Mouse (Mus musculus) NIH3T3 (cell line): ENCODE data around the gene Golph3.
A peak's percentile ranks its signal among the peaks of the same experiment; 100 is the strongest.

ENCODE experiments used
- DNase-seq: peaks from one replicate; pipeline ENCODE4 v3.0.0-alpha.2; 2012; ENCODE audit warnings: low read depth

Golph3 gene

DNA sequence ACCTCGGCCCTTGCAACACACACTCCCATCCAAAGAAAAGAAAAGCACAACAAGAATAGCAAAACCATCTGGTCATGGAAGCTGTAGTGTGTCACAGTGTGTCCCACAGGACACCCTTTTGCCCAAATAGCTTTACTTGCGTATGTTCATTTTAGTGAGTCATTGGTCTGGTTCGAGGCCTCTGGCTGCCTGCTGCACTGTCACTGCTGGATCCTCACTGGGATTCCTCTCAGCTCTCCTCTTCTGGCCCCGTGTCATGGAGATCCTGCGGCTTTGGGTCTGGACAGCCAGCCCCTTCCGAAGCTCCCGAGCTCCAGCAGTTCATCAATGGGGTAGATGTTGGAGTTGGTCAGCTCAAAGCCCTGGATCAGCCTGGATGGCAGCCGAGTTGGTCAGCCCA lies 2.8 kb upstream of the Golph3 start:
- no peak for DNase-seq

DNA sequence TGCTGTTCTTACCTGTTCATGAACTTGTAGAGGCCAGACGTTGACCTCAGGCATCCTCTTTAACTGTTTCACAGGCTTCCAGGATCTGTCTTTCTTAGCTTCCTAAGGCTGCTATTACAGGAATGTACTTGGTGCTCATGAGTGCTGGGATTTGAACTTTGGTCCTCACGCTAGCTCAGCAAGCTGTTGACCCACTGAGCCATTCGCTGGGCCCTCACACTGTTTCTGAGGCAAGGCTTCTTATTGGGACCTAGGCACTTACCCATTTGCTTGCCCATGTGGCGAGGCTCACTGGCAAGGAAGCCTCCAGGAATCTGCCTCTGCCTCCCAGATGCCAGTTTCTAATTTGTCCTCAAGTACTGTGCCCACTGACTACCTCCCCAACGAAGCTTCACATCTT lies 1.4 kb upstream of the Golph3 start:
- no peak for DNase-seq

DNA sequence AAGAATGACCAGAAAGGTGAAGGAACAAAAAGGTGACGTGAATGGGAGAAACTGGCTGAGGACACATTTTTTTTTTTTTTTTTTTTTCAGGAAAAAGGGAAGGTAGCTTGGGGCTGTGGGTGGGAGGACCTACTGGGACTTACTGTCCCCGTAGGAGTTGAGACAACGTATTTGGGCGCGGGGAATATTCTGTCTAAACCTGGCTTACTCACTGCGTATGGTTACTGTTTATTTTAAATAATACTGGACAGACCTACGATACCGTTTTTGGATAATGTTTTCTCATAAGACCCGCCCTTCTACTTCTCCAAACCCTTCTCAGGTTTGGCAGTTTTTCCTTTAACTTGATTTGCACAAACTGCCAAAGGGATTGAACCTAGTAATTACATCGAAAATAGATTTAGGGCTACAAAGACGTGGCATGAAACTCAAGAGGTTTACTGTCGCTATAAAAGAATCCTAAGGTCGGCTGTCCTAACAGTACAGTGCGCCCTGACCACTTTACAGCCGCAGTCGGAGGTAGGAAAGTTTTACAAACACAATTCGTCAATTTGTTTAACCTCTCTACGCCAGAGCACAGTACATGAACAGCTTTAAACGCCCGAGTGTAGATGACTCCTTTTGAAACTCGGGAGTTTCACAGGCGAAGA lies 684 bp upstream of the Golph3 start:
- DNase-seq: no peak

DNA sequence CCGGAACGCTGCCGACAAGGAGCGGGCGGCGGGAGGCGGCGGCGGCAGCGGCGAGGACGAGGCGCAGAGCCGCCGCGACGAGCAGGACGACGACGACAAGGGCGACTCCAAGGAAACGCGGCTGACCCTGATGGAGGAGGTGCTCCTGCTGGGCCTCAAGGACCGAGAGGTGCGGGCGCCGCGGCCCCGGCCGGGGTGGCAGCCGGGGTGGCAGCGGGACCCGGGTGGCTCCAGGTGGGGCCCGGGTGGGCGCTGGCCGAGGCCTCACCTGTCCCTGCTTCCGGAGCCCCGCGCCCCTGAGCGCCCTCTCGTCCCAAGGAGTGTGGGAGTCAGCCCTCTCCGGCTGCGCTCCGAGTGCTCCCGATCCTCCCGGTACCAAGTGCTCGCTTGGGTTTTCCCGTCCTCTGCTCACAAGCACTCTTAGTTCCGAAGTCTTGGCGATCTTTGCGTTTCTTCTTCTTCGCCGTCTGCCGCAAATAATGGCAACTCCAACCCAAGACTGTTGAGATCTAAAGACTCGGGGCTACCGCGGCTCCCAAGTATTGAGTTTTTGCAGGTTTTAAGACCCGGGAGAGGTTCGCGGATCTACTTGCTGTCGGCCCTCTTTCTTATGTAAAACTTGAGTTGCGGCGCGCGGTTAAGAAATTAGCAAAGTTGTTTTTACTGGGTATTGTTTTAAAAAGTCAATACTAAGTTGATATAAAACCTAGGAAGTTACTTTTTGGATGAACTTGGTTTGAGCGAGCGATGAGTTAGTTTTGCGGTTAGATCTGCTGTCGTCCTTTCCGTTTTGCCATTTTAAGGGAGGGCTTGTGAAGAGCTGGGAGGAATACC lies 755 bp downstream of the Golph3 start, which contains the start of gene 1810049J17Rik:
Gene 1810049J17Rik (minus strand): TSS at position 112 of the 834 bp plus-strand sequence.
- DNase-seq: peak; percentile 54

DNA sequence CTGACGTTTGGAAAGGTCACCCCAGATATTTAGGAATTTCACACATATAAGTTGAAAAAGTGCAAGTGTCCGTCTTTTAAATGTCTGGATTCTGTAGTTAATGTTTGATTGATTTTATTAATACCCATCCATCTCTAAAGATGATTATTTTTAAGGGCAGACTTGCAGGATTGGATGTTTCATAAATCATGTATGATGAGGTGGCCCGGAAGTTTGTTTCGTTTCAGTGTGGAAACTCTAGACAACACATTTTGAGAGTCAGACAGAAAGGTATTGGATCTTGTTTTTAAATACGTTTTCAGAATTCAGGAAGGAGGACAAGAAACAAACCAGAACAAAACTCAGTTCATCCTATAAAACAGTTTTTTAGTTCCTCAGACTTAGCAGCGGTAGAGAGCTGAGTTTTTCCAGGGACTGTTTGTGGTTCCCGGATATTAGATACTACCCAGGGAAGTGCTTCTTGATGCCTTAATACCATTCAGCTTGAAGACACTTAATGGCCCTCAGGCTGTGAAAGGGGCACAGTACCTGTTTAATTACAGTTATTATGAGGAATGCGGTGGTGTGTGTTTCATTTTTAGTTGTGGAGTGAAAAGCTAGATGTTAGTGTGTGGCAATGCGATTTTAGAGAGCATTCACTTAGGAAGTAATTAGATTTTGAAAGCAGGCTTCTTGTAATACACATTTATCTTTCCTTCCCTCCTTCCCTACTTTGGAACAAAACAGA lies 1.6 kb downstream of the Golph3 start:
- DNase-seq: peak; percentile 42

DNA sequence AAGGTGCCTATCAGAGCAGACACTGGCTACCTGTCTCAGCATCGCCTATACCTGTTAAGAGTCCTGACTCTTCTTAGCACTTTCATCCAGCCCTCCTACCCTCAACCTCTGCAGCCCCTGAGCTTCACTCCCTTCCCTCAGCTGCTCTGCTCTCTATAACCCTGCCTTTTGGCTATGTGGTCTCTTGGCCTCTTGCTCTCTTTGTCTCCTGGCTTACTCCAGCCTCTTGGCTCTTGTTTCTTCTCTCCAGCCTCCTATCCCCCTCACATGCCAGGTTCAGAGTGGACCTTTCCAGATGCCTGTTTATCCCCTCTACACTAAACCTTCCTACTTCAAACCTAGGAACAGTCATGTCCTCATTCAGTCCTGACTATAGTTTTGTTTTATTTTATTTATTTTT lies 3.1 kb downstream of the Golph3 start:
- no peak for DNase-seq

DNA sequence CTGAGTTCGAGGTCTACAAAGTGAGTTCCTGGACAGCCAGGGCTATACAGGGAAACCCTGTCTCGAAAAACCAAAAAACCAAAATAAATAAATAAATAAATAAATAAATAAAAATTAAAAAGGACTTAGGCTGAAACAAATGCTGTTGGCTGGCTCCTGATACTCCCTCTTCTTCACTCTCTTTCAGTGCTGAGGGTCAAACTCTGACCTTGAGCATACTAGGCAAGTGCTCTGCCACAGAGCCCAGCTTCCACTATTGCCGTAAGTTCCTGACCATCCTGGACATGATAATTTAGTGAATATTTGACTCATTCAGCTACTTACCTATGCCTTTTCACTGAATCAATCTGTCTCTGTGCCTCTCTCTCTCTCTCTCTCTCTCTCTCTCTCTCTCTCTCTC lies 9.1 kb downstream of the Golph3 start:
- DNase-seq: no peak

DNA sequence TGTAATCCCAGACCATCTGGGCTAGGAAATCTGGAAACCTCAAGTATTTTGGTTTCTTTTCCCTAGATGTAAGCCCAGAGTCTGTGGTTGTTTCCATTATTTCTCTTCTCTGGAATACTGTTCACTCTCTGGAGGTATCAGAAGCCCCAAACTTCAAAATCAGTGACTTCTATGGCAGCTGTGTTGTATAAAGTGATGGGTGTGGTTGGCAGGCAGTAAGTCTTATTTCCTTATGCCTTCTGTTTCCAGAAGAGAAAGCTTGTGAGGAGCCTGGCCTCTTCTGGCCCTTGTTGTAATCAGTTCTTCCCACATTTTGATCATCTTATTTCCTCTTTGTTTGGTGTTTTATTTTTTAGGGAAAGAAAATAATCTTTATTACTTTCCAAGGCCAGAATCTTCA lies 9.6 kb downstream of the Golph3 start:
- no peak for DNase-seq

DNA sequence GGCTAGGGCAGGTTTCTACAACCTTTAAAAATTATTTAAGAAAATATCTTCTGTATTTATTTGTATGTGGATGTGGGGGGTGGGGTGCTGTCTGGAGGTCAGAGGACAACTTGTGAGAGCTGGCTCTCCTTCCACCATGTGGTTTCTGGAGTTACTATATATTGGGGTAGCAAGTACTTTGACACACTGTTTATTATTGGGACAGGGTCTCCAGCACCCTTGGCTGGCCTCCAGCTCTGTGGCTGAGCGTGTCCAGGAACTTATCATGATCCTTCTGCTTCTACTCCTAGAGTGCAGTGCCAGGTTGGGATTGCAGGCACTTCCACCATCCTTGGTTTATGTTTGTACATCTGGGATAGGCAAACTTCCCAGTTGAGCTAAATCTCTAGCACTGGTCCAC lies 10.1 kb downstream of the Golph3 start:
- DNase-seq: no peak

DNA sequence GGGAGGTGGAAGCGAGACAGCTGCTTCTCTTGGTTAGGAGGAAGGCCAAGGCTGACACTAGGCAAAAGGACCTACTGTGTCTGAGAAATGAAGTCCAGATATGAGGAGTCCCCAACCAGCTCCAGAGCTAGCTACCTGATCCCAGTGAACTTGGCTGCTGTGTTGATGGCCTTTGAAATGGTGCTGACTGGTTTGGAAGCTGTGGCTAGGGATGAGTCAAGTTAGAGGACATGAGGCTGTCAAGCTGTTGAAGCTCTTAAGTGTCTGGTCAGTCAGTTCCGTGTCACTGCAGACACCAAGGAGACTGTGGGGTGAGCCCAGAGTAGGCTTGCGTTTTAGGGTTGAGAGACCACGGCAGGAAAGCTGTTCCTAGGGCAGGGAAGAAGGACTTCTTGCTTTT lies 13.1 kb downstream of the Golph3 start:
- DNase-seq: no peak

DNA sequence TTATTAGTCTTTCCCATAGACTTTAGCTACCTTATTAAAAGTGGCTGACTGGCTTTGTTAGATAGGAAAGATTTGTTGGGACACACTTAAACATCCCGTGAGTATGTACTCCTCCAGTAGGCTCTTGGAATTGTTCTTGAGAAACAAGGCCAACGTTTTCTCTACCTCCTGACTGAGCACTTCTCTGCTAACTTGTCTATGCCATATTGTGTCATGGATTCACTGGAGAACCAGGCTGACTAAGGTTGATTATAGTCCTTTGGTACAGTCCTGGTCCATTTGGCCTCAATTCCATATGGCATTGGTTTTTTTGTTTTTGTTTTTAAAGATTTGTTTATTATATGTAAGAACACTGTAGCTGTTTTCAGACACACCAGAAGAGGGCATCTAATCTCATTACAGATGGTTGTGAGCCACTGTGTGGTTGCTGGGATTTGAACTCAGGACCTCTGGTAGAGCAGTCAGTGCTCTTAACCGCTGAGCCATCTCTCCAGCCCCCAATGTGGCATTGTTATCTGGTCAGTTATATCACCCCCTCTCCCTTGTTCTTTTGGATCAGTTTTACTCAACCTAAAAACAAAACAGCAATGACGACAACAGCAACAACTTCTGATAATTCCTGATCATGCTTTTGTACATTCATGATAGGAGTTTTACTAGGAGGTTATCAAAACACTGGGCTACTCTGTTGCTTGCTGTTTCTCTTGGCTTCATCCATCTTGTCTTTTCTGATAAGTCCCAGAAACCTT lies 16.0 kb downstream of the Golph3 start:
- DNase-seq: no peak

DNA sequence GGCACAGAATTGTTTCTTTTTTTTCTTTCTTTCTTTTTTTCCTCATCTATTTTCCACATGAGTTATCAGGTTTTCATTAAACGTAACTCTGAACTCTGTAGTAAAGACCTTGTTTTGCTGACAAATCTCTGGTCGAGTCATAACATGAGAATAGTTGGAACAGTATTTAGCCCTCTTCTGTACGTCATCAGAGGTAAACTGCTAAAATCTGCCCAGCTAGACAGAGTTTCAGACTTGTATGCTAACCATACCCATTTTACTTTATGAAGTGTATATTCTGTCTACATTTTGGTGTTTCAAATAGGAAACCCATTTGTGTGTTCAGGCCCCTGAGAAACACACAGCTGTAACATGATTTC lies 16.5 kb downstream of the Golph3 start:
- DNase-seq: peak; percentile 27

DNA sequence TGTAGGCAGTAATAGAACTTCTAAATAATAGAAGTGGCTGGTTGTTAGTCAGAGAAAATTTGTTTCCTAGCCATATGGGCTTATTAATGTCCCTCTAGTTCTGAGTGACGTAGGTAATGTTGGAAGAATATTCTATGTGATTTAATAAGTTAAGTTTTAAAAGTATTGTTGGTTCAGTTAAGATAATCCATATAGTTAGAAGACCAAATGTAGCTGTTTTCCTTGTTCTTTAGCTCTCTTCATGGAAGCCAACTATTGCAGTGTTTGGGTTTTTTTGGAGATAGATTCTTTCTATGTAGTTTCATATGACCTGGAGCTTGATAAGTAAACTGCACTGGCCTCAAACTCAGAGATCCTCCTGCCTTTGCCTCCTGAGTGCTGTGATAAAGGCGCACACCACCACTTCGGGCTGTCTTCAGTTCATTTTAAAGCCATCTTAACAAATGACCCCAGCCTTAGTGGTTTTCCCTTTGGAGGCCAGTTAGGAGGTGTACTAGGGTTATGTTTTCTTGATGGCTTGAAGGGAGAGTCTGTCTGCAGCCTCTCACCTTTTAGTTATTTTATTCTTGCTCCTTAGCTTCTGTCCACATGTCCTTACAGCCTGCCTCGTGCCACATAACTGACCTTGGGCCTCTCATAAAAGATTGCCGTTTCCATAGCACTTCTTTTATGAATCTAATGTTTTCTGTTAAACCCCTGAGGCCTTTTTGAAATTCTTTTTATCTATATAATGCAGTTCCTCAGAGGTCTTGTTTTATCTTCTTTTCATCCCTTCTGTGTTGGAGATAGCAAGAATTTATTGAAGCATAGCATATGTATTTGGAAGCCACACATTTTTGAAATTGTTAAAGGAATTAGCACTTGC lies 19.5 kb downstream of the Golph3 start:
- no peak for DNase-seq

DNA sequence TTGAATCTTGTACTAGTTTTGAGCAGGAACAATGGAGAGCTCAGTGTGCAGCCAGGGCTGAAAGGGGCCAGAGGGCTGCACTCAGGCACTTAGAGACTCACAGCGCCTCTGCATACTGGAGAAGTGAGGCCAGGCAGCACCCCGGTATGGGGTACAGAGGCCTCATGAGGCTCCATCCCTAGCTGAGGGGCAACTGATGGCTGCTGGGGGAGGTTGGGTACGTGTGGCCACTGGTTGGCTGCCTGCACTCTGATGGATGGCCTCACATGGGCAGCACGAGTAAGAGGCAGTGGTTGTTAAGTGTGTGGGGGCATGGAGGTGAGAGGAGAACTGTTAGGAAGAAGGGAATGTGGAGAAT lies 20.1 kb downstream of the Golph3 start:
- no peak for DNase-seq

DNA sequence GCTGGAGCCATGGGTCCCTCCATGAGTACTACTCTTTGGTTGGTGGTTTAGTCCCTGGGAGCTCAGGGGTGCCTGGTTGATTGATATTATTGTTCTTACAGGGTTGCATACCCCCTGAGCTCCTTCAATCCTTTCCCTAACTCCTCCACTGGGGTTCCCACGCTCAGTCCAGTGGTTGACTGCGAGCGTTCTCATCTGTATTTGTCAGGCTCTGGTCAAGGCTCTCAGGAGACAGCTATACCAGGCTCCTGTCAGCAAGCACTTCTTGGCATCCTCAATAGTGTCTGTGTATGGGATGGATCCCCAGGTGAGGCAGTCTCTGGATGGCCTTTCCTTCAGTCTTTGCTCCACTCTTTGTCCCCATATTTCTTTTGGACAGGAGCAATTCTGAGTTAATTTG lies 25.7 kb downstream of the Golph3 start:
- no peak for DNase-seq

DNA sequence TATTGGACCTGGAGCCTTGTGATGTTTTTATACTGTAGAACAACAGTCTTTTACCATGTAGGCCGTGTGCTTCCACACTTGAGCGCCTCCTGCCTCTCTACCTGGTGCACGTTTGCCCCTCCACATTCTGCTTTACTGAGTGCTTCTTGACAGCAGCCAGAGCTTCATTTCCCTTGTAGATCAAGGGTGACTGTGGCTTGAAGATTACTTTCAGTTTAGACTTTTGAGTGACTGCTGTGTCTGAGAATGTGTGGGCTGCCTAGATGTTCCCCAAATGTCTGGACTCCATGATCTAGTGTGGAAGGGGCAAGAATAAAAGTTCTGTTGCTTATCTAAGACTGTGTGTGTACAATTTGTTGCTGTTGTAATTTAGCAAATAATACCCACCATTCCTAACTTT lies 27.7 kb downstream of the Golph3 start:
- no peak for DNase-seq

DNA sequence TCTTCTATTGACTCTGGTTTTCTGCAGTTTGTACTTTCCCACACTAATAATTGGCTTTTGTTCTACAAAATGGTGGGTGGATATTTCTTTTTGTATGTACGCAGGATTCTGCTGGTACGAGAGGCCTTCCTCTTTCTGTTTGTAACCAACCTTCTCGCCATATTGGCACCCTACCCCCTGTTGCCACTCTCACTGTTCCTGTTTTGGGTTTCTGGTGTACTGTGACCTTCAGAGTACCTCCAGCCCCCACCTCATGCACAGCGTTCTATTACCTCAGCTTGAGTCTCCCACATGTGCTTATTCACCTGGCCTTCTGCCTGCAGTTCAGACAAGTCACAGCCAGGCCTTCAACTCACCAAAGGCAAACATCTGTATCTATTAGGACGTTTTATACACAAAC lies 28.6 kb downstream of the Golph3 start:
- DNase-seq: no peak

DNA sequence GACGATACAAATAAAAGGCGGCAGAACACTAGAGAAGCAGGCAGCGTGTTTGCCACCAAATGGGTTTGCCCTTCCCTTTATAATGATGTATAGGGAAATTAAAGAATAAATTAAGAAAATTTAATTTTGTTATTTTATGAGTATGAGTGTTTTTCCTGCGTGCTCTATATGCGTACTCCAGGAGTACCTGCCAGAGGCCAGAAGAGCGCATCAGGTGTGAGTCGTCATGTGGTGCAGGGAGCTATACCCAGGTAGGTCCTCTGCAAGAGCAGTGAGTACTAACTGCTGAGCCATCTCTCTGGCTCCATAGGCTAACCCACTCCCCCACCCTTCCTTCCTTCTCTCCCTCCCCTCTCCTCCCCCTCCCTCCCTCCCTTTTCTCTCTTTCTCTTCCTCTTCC lies 30.2 kb downstream of the Golph3 start:
- DNase-seq: no peak

DNA sequence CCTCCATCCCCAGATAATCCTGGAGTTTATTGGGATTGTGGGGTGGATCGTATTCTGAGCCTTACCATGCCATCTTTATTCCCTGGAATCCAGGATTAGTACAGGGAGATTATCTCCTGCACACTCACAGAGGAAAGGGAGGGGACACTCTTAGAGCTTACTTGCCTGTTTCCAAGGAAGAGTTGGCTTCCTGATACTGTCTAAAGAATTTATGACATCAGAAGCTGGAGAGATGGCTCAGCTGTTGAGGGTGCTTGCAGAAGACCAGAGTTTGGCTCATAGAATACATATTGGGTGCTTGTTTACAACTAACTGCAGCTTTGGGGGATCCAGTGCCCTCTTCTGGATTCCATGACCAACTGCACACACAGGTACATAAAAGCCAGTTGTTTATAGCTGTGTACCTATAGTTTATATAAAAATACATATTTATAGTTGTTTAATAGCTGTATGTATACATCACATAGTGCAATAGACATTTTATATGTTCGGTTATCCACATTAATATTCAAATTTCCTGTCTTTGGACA lies 33.1 kb downstream of the Golph3 start:
- DNase-seq: peak; percentile 16

DNA sequence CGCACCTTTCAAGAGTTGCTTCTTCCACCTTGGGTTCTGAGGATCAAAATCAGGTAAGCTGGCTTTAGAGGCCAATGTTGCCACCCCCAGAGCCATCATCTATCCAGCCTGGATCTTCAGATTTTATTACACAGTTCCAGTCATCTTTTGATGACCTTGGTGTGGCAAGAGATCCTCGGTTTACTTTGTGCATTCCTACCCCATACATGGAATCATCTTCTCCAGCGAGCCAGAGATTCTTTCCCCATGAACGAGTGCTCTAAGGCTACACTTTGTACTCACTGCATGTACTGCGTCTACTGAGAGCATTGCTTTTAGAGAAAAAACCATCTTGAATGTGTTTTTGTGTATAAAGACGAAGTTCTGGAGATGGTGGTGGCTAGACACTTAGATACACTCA lies 34.0 kb downstream of the Golph3 start:
- DNase-seq: no peak

DNA sequence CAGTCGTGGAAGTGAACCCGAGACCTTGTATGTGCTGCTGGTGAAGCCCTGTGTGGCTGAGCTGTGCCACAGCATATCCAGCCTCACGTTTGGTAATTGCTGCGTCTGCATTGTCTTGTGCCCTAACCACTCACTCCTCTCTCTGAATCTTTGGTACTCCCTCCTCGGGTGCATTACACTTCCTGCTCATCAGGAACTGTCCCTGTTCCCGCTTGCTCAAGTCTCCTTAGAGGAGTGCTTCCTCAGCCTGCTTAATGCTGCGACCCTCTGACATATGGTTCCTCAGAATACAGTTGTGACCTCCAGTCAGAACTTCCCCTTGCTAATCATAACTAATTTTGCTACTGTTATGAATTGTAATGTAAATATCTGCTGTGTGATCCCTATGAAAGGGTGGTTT lies 34.7 kb downstream of the Golph3 start:
- no peak for DNase-seq
